Mouse (Mus musculus) spleen, adult 12 weeks (tissue): ENCODE measurements around the gene Shc1.

Experiments
- DNase-seq: peaks from one replicate; pipeline ENCODE4 v3.0.0; 2022; ENCODE audit warnings: low spot score

Shc1 gene

DNA sequence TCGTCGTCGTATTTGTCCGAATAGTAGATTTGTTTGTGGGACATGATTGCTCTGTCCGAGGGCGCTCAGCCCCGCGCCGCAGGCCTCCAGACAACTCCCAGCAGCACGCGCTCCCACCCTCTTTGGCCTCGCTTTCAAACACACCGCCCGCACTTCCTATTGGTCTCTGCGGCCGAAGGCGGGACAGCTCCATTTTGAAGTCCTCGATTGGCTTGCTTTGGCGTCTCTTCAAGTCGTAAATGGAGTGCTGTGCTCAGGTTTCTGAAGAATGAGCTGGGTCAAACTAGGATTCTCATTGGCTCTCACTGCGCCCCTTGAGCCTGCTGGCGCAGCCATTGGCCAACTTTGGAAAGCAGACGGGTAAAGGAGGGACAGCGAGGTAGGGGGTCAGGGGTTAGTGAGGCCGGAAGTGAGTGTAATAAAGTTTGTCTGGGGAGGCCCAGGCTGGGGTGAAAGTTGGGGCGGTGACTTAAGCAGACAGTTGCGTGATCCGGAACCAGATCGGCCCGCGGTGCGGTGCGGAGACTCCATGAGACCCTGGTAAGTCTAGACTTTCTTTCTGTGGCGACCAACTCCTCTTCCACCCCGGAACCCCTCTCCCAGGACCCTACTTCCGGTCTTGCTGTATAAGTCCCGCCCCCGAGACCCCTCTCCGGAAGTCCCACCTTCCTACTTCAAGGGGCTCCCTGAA lies at the start of gene Shc1, which contains the start of gene Cks1b:
TSS of gene Shc1 (plus strand) at position 274 of the 691 bp plus-strand sequence.
TSS of gene Cks1b (minus strand) at position 214 of the 691 bp plus-strand sequence.
- peak; percentile 86 for DNase-seq

DNA sequence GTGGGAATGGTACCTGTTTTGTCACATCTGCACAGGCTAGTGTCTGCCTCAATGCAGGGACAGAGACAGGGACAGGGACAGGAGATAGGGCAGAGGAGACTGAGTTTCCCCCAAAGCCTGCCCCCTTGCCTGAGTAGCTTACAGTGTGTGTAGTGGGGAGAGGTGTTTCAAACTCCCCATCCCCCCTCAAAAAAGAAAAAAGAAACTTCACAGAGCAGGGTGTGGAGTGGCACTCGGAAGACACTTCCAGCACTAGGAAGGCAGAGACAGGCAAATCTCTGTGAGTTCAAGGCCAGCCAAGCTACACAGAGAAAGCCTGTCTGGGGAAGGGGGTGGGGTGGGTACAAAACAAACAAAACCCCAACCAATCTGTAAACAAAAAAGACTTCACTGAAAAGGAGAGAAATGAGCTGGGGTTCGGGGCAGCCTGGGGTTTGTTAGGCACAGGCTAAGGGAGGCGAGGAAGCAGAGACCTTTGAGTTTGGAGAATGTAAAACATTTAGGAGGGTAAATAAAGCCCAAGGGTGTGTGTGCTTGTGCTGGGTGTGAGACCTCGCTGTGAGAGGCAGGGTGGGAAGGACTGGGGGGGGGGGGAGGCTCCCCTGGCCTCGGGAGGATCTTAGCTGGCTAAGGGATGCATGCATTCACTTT lies 44.5 kb upstream of the Shc1 start:
- no peak for DNase-seq

DNA sequence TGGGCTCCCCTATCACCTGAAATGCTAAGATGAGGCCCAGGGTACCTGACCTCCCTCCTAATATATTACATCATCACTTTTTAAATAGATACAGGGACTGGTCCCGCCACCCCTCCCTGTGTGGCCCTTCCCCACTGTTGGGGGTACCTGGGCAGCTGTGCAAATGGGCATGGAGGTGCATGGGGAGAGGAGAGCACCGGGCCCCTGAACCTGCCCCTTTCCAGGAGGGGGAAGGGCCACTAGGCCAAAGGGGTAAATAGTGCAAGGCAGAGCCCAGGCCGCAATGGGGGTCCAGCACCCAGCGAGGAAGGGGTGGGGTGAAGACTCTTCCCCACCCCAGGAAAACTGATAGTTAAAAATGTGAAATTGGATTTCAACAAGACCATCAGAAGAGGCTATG lies 40.4 kb upstream of the Shc1 start:
- DNase-seq, result no peak

DNA sequence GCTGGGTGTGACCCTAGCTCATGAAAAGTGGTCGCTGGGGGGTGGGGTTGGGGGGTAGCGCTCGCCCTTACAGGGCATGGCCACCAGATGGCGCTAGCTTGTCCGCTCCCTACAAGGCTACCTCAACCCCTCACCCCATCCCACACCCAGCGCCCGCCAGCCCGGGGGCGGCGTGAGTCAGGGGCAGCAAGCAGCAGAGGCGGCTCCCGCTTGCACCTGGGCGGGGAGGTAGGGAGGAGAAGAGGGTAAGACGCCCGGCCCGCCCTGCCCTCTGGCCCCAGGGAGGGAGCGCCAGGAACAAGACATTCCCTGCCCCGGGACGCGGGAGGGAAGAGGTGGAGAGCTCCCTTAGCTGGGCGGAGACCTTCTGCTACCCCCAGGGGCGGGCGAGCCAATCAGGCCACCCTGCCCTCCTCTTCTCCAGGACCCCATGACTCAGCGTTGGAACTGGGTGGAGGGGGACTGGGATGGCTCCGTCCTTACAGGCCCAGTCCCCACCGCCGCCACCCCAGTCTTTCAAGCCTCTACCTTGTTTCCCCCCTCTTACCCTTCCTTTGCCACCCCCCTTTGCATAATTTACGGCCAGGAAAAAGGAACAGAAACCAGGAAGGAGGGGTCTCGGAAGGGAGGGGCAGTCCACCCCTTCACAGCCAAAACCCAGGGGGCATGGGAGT lies 39.7 kb upstream of the Shc1 start:
- DNase-seq, result peak; percentile 39

DNA sequence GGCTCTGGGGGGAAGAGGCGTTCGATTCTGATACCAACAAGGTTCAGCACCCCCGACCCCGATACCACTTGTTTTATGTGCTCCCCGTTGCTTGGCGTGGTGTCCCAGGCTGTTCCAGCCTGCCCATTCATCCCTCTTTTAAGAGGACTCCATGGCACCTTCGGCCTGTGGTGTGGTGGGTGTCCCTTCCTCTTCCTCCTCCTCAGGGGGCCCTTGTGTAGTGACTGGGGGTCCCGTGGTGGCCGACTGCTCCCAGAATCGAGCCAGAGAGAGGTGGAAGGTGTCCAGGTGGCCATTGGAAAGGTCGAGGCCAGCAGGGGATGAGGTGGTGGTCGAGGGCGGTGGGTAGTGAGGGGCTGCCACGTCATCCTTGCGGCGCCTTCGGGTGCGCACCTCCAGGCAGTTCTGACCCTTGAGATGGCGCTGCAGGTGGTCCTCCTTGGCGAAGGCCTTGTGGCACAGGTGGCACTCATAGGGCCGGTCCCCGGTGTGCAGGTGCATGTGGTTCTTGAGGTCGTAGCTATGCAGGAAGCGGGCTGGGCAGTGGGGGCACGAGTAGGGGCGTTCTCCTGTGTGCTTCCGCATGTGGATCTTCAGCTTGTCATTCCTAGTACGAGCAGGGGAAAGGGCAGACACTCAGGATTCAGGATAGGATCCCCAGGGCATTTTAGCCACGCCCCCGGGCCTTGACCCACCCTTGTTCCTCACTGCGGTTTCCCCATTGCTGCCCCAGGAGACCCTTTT lies 38.7 kb upstream of the Shc1 start:
- DNase-seq, result no peak

DNA sequence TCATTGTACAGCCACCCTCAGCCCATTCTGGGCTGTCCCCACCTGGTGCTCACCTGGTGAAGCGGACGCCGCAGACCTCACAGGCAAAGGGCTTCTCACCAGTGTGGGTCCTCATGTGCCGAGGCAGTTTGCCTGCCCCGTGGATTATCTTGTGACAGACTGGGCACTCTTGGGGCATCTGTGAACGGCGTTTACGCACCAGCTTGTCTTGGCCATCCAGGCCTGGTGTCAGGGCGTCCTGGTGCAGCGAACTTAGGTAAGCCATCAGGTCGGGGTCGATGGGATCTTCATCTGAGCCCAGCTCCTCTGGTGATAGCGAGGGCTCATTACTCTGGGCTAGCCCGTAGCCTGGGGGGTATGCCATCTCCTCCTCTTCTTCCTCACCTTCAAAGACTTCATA lies 38.0 kb upstream of the Shc1 start:
- DNase-seq, result no peak

DNA sequence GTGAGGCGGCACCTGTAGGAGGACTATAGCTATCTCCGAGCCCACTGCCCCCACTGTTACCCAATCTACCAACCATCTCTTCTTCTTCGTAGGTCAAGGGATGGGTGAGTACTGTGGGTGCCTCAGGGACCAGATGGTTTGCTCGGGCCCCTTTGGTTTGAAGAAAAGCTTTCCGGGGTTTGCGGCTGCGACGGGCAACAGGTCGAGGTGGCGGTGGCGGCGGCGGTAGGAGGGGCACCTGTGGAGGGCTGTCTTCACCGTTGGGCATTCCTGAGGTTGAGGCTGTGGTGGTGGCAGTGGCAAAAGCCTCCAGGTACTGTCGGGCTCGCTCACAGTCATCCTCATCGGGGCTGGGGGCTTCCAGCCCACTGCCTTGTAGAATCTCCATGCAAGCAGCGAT lies 37.5 kb upstream of the Shc1 start:
- no peak for DNase-seq

DNA sequence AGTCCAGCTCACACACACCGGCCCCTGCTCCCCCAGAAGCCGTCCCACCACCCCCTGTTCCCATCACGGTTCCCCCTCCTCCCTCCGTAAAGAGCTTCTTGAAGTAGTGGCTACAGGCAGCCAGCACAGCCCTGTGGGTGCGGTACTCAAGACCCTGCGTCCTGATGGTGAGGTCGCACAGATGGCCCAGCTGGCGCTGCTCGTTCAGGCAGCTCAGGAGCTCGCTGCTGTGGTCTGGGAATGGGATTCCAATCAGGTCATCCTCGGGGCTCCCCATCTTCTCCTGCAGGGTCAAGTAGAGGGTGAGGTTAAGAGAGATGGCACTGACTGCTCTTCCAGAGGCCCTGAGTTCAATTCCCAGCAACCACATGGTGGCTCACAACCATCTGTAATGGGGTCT lies 37.0 kb upstream of the Shc1 start:
- no peak for DNase-seq

DNA sequence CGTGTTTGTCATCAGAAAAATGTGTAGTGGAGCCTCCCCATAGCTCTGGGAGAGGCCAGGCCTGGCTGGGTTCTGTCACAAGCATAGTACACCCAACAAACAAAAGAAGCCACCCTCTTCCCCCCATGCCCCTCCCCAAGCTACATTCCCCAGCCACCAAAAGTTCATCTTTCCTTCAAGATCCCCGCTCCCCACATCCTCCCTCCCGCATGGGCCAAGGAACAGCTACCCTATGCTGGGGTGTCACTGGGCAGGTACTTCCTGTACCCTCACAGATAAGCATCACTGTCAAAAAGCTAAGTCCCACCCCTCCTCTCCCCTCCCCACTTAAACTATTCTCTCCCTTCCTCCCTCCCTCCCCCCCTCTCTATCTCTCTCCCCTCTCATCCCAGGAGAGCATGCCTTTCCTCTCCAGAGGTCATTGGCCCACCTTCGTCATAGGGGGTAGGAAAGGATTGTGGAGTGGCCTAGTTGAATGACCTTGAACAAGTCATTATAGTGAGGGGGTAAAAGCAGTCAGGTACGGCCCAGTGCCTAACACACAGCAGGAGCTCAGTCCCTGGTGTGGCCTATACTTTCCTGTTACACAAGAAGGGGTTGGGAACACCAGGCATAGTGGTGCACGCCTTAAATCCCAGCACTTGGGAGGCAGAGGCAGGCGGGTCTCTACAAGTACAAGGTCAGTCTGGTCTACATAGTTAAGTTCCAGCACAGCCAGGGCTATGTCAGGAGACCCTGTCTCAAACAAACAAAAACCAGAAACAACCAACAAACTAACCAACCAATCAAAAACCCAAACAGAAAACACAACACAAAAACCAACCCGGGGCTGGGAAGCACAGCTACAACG lies 36.0 kb upstream of the Shc1 start:
- no peak for DNase-seq

DNA sequence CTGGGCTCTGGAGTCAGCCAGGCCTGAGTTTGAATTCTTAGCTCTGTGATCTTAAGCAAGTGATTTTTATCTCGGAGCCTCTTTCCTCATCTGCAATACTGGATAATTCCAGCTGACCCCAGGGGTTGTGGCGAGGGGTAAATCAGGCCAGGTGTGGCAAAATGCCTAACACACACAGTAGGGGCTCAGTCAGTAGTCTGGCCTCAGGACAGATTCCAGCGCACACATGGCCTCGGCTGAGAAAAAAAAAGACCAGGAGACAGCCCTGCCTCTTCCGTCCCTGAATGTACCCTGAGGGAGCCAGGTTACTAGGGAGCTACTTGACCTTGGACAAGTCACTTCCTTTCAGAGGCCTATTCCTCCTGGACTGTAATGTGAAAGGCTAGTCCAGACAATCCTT lies 35.3 kb upstream of the Shc1 start:
- no peak for DNase-seq

DNA sequence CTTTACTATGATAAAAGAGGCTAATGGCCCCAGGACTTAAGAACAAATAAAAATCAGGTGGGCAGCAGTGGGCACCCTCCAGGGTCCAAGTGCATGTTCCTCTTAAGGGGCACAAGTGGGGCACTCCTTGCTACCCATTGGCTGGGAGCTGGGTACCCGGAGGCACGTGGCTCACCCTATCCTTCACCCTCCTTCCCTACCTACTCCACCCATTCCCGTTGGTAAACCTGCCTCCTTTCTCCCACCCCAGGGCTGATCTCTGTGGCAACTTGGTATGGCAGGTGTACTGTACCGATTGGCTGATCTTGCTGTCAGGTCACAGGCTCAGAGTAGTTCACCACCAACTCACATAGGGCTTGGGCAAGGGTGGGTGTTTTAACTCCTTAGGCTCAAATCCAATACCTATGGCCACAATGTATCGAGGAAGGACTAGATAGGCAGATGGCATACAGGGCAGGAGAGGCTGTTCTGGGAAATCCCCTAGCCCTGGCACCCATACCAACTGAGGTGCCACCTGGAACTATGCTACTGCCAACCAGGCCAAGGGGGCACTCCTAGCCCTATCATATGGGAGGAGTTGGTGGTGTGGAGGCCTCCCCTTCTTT lies 34.5 kb upstream of the Shc1 start:
- DNase-seq, result no peak

DNA sequence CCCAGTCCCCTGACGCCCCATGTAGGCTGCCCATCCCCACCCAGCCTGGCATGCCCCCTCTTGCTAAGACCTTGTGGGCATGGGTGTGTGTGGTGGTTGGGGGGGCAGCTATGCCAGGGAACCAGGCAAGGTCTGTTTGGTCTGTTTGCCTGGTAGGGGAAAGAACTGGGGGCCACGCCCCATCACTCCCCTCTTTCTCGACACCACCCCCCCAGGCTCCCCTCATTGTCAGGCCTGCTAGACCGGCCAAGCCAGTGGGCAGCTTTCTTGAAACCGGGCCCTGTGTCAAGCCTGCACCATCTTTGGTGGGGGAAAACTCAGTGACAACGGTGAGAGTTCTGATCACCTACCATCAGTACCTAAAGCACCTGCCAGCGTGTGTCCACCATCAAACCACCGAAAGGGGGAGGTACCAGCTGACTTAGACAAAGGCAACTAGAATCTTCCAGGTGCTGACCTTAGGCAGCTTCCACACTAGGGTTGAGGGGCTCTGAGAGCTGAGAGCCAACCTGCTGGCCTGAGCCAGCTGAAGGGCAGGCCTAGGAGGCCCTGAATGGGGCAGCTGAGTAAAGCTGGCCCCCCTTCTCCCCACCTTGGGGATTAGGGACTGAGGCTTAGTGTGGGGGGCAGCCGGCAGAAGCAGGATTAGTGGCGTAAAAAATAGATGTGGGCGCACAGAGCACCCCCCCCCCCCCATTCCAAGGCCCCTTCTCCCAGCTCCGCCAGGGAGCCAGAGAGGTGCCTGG lies 33.7 kb upstream of the Shc1 start:
- no peak for DNase-seq

DNA sequence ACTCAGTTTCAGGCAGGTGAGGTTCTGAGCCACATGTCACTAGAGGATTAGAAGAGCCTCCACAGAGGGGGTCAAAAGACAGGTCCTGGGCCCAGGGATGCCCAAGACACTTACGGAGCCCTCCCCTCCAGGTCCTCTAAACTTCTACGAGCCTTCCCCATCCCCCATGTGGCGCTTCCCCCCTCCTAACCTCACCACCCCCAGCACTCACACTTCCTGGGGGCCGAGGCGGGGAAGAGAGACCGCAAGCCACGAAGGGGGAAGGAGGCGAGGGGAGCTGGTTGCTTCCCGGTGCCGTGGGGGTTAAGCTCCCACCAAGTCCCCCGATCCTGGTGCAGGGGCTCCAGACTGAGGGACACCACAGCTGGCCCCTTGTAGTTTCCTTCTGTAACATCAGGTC lies 32.8 kb upstream of the Shc1 start:
- no peak for DNase-seq

DNA sequence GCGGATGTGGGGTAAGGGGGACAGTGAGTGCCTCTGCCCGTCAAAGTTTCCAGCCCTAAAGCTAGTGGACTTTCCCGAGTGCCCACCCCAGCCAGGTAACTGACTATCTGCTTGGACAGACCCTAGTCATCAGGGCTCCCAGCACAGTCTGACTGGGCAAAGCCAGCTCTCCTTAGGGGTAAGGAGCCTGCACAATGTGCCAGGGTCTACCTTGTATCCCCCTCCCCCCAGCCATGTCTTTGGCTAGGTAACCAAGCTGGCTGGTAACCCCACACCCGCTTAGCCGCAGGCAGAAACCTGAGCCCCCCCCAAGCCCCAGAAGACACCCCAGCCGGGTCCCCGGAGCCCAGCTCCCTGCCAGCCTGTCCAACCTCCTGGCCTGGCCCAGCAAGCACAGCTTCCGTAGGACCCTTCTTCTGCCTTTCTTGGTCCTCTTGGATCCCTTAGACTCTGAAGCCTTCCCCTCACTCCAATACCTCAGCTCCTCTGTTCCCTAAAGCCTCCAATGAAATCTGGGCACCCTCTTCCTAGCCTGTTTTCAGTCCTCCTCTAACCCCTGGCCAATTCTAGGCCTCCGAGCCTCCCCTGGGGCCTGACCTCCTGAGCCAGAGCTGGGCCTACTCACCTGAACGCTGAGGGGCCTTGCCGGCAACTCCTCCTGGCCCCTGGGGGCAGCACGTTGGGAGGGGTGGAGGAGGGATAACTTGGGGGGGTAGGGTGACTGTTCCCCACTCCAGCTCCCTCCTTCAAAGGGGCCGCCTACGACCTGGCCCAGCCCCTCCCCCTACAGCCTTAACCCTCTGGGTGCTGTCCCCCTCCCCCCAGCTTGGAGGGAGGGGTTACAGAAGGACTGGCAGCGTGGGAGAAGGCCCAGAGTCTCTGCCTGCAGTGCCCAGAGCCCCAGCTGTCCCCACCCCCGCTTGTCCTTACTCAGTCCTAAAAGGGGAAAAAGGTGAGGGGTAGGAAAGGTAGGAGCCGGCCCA lies 31.5 kb upstream of the Shc1 start:
- DNase-seq, result no peak

DNA sequence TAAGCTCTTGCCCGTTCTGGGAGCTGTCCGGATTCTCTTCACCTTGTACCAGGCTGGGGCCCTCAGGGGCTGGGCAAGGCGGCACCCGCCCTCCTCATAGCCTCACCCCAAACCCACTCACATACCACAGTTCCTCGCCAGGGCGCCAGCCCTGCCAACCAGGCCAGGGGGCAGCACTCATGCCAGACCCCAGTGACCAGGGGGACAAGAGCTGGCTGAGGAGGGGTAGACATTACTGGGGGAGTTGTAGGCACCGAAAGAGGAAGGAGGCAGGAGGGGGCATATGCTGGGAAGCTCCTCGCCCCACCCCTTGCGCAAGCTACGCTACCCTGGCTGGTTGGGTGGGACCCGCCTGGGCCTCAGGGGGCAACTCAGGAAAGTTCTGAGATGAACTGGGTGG lies 30.6 kb upstream of the Shc1 start:
- no peak for DNase-seq

DNA sequence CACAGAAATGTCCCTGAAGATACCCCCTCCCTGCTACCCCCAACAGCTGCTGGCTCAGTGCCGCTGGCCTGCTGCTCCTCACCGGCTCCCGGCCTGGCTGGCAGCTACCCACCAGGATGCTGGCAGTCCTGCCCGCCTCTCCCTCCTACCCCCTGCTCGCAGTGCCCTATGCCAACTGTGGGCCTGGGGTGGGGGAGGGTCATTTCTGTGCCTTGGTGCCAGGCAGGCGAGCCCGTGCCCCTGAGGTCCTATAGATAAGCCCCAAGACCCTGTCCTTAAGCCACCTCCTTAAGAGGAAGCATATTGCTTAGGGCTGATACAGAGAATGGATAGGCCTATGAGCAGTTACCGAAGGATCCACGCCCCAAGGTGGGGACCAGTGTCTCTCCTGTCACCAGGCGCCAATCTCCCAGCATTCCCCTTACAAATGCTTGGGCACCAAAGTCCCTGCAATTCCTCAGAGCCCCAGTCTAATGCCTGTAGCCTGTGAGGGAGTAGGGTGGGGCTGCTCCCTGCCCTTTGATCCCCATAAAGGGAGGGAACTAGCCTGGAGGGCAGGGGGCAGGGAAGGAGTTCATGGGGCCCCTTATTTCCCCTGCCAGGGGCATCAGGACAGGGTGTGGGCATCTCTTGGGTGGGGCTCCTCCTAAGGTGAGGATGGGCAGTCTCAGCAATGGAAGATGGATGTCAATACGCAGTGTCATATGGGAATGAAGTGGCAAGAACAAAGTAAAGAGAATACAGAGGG lies 29.9 kb upstream of the Shc1 start:
- DNase-seq, result no peak

DNA sequence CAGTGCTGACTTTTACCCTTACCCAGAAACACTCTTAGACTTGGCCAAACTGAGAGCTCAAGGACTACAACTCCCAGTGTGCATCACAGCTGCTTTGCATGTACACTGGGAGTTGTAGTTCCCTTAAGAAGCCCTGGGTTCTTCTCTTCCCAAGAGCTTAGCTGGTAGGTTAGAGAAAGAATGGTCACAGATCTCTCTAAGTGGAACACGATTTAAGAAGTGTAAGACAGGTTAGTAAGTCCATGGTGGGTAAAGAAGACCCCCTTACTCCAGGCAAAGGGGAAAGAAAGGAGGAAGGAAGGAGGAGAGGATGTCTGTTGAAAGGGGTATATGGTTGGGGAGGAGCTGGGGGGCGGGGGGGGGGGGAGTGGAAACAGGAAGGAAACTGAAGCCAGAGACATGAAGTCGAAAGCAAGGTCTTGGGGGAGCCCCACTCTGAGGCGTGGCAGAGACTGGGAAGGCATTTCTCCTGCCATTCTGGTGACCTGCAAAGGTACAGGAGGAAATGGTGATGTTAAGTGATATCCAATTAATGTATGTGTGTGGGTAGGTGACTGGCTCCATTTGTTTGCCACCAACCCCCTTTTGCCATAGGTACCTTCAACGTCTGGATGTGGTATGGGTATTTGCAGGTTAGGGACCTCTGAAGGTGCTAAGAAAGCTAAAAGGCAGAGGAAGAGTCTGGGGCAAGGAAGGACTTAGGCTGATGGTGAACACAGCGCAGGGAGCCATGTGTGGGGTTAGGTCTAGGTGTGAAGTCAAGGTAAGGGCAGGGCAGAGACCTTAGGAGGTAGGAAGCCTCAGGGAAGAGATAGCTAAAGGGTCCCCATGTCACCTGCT lies 29.1 kb upstream of the Shc1 start:
- no peak for DNase-seq

DNA sequence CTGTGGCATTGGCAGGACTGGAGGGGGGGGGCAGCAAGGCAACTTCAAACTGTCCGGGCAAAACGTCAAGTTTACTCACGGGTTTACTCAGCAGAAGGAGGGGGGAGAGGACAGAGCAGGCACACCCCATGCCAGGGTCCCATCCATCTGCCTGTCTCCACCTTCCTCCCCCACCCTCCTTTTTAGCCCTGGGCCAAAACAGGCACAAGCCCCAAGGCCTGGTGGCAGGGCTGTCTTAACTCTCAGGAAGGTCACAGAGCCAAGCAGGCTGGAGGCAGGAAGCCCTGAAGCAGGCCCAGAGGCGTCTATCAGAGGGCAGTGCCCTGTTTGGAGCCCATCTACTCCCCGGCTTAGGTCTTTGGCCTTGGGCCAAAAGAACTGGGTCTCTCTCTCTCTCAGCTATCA lies 28.1 kb upstream of the Shc1 start:
- DNase-seq, result no peak
